Mouse (Mus musculus) liver, embryonic 14.5 days (tissue): ENCODE results near the gene Hspb6. TPM values are rescaled to one million over a fixed set of nuclear protein-coding genes. Genes with fewer than 3 reads are reported as not detected.

Experiments used
- ATAC-seq: fragments of 200-750 bp; cut with Nextera tagmentation; 2 replicates; pipeline ENCODE4 v1.8.0; 2017; ENCODE audit warnings: moderate number of reproducible peaks, mild to moderate bottlenecking, moderate library complexity; ENCODE audit not compliant: insufficient read depth
- DNase-seq, 3 experiments: peaks; one replicate each; pipeline ENCODE4 v3.0.0-alpha.2; 2012 to 2013; ENCODE audit warnings: low read depth in 3 of 3, low spot score in 3 of 3
- H3K27ac ChIP-seq: fragments of 300-500 bp; sonication (generic); 2 replicates; pipeline ENCODE4 v1.5.1; 2014; ENCODE audit warnings: moderate library complexity, mild to moderate bottlenecking, control low read depth, inconsistent platforms
- H3K27me3 ChIP-seq: fragments of 300-500 bp; sonication (generic); 2 replicates; pipeline ENCODE4 v1.6.1; 2014; ENCODE audit warnings: mild to moderate bottlenecking, low read length, moderate library complexity; ENCODE audit not compliant: control insufficient read depth, insufficient read depth
- H3K36me3 ChIP-seq: fragments of 300-500 bp; sonication (generic); replicated peaks from 2 replicates; pipeline ENCODE4 v1.6.1; 2014; ENCODE audit warnings: low read depth; ENCODE audit not compliant: control insufficient read depth, insufficient read depth
- H3K4me1 ChIP-seq, 2 experiments: fragments of 200-500 bp in 1 of 2; fragments of 300-500 bp in 1 of 2; sonication (generic) in 1 of 2; replicated peaks; 2 replicates each; pipeline ENCODE4 v1.6.1; 2012 to 2014; ENCODE audit warnings: antibody characterized with exemption in 1 of 2, inconsistent platforms in 1 of 2, low read length in 1 of 2; ENCODE audit not compliant: control insufficient read depth in 2 of 2, insufficient read depth in 2 of 2
- H3K4me2 ChIP-seq: fragments of 300-500 bp; sonication (generic); 2 replicates; pipeline ENCODE4 v1.6.1; 2014; ENCODE audit warnings: low read depth, mild to moderate bottlenecking, control low read depth, moderate library complexity
- H3K4me3 ChIP-seq, 2 experiments: fragments of 200-500 bp in 1 of 2; fragments of 300-500 bp in 1 of 2; sonication (generic) in 1 of 2; 2 replicates each; pipeline ENCODE4 v1.5.1; 2012 to 2014; ENCODE audit warnings: low read depth in 2 of 2, low read length in 2 of 2, mild to moderate bottlenecking in 2 of 2, control low read depth in 1 of 2, inconsistent platforms in 1 of 2, moderate library complexity in 1 of 2; ENCODE audit not compliant: insufficient read depth in 1 of 2
- H3K9ac ChIP-seq: fragments of 300-500 bp; sonication (generic); replicated peaks from 2 replicates; pipeline ENCODE4 v1.6.1; 2014; ENCODE audit warnings: mild to moderate bottlenecking, control low read depth, moderate library complexity
- H3K9me3 ChIP-seq: fragments of 300-500 bp; sonication (generic); 2 replicates; pipeline ENCODE4 v1.6.1; 2016; ENCODE audit warnings: low read length, mixed read lengths; ENCODE audit not compliant: control insufficient read depth
- CTCF ChIP-seq: IDR thresholded peaks from 2 replicates; pipeline ENCODE4 v1.5.1; 2016; ENCODE audit warnings: antibody characterized with exemption, low read depth, control low read depth
- EP300 ChIP-seq: IDR thresholded peaks from 2 replicates; pipeline ENCODE4 v1.6.1; 2016; ENCODE audit warnings: antibody characterized with exemption, low read depth
- WGBS: fragments of 180-500 bp; shearing (Covaris S2); extraction: QIAGEN DNeasy Blood & Tissue Kit; methylation state at CpG from one replicate; pipeline ENCODE4 v1.1.7; 2014; ENCODE audit not compliant: insufficient replicate concordance; 5-methylcytosine and 5-hydroxymethylcytosine counted together
- polyA plus RNA-seq, 2 experiments: library from polyadenylated mRNA; depleted of rRNA in 1 of 2; stranded (reverse) in 1 of 2; unstranded in 1 of 2; fragments of >200 nt; fragmentation: Nextera tagmentation in 1 of 2; extraction: Ambion mirVana in 1 of 2; gene quantifications; 2 replicates each; pipeline versions ENCODE4 v1.2.1 to v1.2.3; 2012 to 2014

Hspb6 gene
- polyA plus RNA-seq, 2 experiments: 3.6 to 4.2 TPM

DNA sequence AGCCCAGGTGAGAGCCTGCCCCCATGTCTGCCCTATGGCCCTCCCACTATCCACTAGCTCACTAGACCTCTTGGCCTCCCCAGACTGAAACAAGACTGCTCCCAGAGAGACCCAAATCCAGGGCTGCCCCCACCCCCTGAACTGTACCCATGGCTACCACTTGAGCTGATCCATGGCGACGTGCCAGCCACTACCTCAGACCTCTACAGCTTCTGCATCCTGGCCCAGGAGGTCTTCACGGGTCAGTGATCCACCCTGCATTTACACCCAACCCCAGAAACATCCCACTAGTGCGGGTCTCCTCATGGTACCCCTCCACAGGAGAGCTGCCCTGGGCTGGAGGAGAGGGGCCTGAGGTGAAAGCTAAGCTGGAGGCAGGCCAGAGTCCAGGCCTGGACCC lies 31.6 kb upstream of the Hspb6 start:
- 61% methylated on average over 4 of the region's 4 CpGs for WGBS
- no peak for TF ChIP-seq CTCF
- no peak for TF ChIP-seq EP300
- DNase-seq (no peak), ATAC-seq (no peak)
- H3K9ac ChIP-seq: no peak overlapping the region
- no peak overlapping the region for H3K4me3 ChIP-seq
- H3K36me3 ChIP-seq: no peaks in the 10 kb centered on the region
- no peaks in the 10 kb centered on the region for H3K27me3 ChIP-seq
- no peak overlapping the region for H3K4me2 ChIP-seq
- H3K27ac ChIP-seq: no peak overlapping the region
- no peaks in the 10 kb centered on the region for H3K9me3 ChIP-seq
- no peaks in the 10 kb centered on the region for H3K4me1 ChIP-seq

DNA sequence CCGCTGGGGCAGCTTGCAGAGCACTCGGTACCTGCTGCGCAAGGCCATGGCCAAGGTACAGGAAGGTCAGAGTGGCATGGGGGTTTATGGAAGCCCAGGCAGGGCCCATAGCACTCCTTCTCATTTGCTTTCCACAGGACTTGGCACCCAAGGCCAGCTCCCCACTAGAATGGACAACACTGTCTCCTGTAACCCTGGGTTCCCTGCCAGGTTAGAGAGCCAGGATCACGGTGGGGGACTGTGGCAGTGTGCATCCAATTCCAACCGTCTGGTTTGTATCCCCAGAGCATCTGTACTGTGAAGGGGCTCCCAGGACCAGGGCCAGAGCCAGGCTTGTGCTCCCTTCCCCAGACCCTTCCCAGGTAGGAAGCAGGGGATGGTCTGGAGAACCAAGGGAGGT lies 31.1 kb upstream of the Hspb6 start:
- DNase-seq: no peak
- H3K4me2 ChIP-seq: no peak overlapping the region
- H3K4me3 ChIP-seq: no peak overlapping the region
- TF ChIP-seq EP300: no peak
- TF ChIP-seq CTCF: no peak
- no peaks in the 10 kb centered on the region for H3K36me3 ChIP-seq
- no peaks in the 10 kb centered on the region for H3K4me1 ChIP-seq
- H3K27me3 ChIP-seq: no peaks in the 10 kb centered on the region
- H3K9ac ChIP-seq: no peak overlapping the region
- H3K9me3 ChIP-seq: no peaks in the 10 kb centered on the region
- WGBS: 64% methylated on average over 5 of the region's 5 CpGs
- H3K27ac ChIP-seq: no peak overlapping the region
- no peak for ATAC-seq

DNA sequence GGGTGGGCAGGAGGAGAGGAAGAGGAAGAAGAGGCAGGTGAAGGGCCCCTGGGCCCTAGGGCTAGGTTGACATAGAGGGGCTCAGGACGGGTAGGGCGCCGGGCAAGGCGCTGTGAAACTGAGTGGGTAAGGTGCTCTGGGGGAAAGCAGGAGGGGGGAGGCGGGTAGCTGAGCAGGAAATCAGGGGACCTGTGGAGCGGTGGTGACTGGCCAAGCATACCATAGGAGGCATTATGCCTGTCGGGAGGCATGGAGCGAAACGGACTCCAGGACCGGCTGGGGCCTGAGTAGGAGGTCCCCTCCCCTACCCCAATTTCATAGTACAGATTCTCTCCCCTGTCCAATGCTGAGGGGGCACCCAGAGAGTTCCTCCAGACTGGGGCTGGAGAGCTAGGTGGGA lies 29.1 kb upstream of the Hspb6 start:
- Histone ChIP-seq H3K4me3 (no peak overlapping the region), H3K27me3 (no peaks in the 10 kb centered on the region), H3K36me3 (no peaks in the 10 kb centered on the region), H3K4me2 (no peak overlapping the region), H3K27ac (no peak overlapping the region), H3K9me3 (no peaks in the 10 kb centered on the region), H3K4me1 (no peaks in the 10 kb centered on the region), H3K9ac (no peak overlapping the region)
- 78% methylated on average over 10 of the region's 10 CpGs for WGBS
- TF ChIP-seq CTCF: no peak
- TF ChIP-seq EP300: no peak
- DNase-seq (no peak), ATAC-seq (no peak)

DNA sequence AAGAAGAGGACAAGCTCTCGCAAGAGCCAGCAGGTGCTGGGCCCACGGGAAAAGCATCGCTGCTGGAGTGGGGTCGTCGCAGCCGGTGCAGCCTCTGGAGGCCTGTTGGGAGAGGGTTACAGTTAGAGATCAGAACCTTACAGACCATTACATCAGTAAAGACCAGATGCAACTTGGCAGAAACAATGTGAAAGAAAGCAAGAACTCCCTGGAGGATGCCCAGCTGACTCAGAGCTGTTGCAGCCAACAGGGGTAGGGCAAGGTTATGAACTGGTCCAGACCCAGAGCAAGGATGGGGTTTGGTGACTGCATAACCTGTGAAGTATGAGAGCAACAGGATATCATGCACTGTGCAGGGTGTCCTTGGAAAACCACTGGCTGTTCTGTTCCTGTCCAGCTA lies 27.5 kb upstream of the Hspb6 start:
- no peaks in the 10 kb centered on the region for H3K4me1 ChIP-seq
- no peaks in the 10 kb centered on the region for H3K9me3 ChIP-seq
- ATAC-seq: no peak
- H3K4me3 ChIP-seq: no peak overlapping the region
- peaks cover 3% of the 10 kb centered on the region; the same call in 1 of the 2 replicates for H3K36me3 ChIP-seq
- H3K27ac ChIP-seq: no peak overlapping the region
- H3K9ac ChIP-seq: no peak overlapping the region
- TF ChIP-seq EP300 (no peak), CTCF (no peak)
- WGBS: 74% methylated on average over 6 of the region's 6 CpGs
- no peak overlapping the region for H3K4me2 ChIP-seq
- DNase-seq: no peak
- H3K27me3 ChIP-seq: no peaks in the 10 kb centered on the region

- H3K9me3 ChIP-seq: no peaks in the 10 kb centered on the region
- DNase-seq (no peak), ATAC-seq (no peak)
- H3K27me3 ChIP-seq: no peaks in the 10 kb centered on the region
- H3K36me3 ChIP-seq: peaks cover 7% of the 10 kb centered on the region
- no peak for TF ChIP-seq EP300
- TF ChIP-seq CTCF: no peak
- no peak overlapping the region for H3K4me3 ChIP-seq
- H3K27ac ChIP-seq: no peak overlapping the region
- 52% methylated on average over 10 of the region's 10 CpGs for WGBS
- no peak overlapping the region for H3K9ac ChIP-seq
- no peak overlapping the region for H3K4me2 ChIP-seq
- no peaks in the 10 kb centered on the region for H3K4me1 ChIP-seq
Observed at GRCm38 (mm10) chr7:30525954-30526353, 26.0 kb upstream of the Hspb6 start.
